Mouse (Mus musculus): Measurements from ENCODE around the gene Ribc2.

DNA sequence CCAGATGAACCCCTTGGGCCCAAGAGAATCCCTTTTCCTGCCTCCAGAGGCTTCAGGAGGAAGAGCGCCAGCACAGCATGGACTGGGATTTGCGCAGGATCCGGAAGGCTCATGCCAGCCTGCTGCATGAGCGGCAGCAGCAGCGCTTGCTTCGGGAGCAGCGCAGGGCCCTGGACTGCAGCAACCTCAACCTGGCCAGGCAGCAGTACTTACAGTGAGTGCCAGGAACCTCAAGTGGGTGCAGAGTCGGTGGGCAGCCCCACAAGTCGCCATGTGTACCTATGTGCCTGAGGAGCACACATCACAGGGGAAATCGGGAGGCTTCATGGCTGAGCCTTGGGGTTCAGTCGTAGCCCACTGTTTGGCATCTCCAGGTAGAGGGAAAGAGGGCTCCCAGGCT lies 11.3 kb downstream of the Ribc2 start:
- no peak for TF ChIP-seq CTCF (IDR thresholded peaks at IDR 0.05)
- TF ChIP-seq EP300 (IDR thresholded peaks at IDR 0.05), result no peak
